Mouse (Mus musculus): ENCODE measurements around the gene Reep6.

Reep6 gene

GRCm38 (mm10) chr10:80355431-80355830 lies 25.7 kb downstream of the Reep6 start:
- DNase-seq (ENCODE audit: low spot score in 2 of 2), result no peak

GRCm38 (mm10) chr10:80356001-80356682 lies 26.4 kb downstream of the Reep6 start, which contains the start of gene Plk5:
Plk5 (plus strand) TSS chr10:80356459.
- DNase-seq (ENCODE audit: low spot score in 2 of 2), result no peak

- DNase-seq (ENCODE audit: low spot score in 2 of 2), result no peak
These were observed 27.0 kb downstream of the Reep6 start for GRCm38 (mm10) chr10:80356737-80357136.

GRCm38 (mm10) chr10:80357336-80357735 lies 27.6 kb downstream of the Reep6 start:
- no peak for DNase-seq (ENCODE audit: low spot score in 2 of 2)

GRCm38 (mm10) chr10:80357994-80358639 lies 28.4 kb downstream of the Reep6 start:
- DNase-seq (ENCODE audit: low spot score in 2 of 2), result no peak

- DNase-seq (ENCODE audit: low spot score in 2 of 2), result no peak
These were observed 34.0 kb downstream of the Reep6 start for GRCm38 (mm10) chr10:80363734-80364133.

GRCm38 (mm10) chr10:80365736-80366135 lies 36.0 kb downstream of the Reep6 start:
- DNase-seq (ENCODE audit: low spot score in 2 of 2), result no peak

GRCm38 (mm10) chr10:80367954-80368353 lies 38.2 kb downstream of the Reep6 start:
- no peak for DNase-seq (ENCODE audit: low spot score in 2 of 2)

- no peak for DNase-seq (ENCODE audit: low spot score in 2 of 2)
These were observed 38.6 kb downstream of the Reep6 start for GRCm38 (mm10) chr10:80368392-80368791.

- no peak for DNase-seq (ENCODE audit: low spot score in 2 of 2)
These were observed 40.4 kb downstream of the Reep6 start for GRCm38 (mm10) chr10:80369995-80370747.

GRCm38 (mm10) chr10:80371411-80371966 lies 41.7 kb downstream of the Reep6 start:
- DNase-seq (ENCODE audit: low spot score in 2 of 2), result no peak

GRCm38 (mm10) chr10:80371983-80372382 lies 42.2 kb downstream of the Reep6 start:
- DNase-seq (ENCODE audit: low spot score in 2 of 2), result no peak

- DNase-seq (ENCODE audit: low spot score in 2 of 2), result no peak
These were observed 43.0 kb downstream of the Reep6 start for GRCm38 (mm10) chr10:80372706-80373105.

GRCm38 (mm10) chr10:80374063-80374462 lies 44.3 kb downstream of the Reep6 start:
- DNase-seq (ENCODE audit: low spot score in 2 of 2), result peak in 1 of 2 experiments; percentile 83

- DNase-seq (ENCODE audit: low spot score in 2 of 2), result peak; percentile 84 to 96
These were observed 46.4 kb downstream of the Reep6 start for GRCm38 (mm10) chr10:80376160-80376559.

GRCm38 (mm10) chr10:80377716-80378115 lies 48.0 kb downstream of the Reep6 start:
- DNase-seq (ENCODE audit: low spot score in 2 of 2), result no peak

GRCm38 (mm10) chr10:80382641-80383365 lies 53.0 kb downstream of the Reep6 start:
- DNase-seq (ENCODE audit: low spot score in 2 of 2), result no peak

GRCm38 (mm10) chr10:80383431-80383830 lies 53.7 kb downstream of the Reep6 start:
- no peak for DNase-seq (ENCODE audit: low spot score in 2 of 2)

- no peak for DNase-seq (ENCODE audit: low spot score in 2 of 2)
These were observed 54.4 kb downstream of the Reep6 start for GRCm38 (mm10) chr10:80384115-80384639.

GRCm38 (mm10) chr10:80384709-80385108 lies 55.0 kb downstream of the Reep6 start:
- DNase-seq (ENCODE audit: low spot score in 2 of 2), result no peak

GRCm38 (mm10) chr10:80385310-80385709 lies 55.6 kb downstream of the Reep6 start:
- no peak for DNase-seq (ENCODE audit: low spot score in 2 of 2)
